Mouse (Mus musculus) ES-E14 (cell line): ENCODE data around the gene Gli3. TPM values are rescaled to one million over a fixed set of nuclear protein-coding genes. Genes with fewer than 3 reads are reported as not detected.

ENCODE experiments used
- DNase-seq: peaks from one replicate; pipeline ENCODE4 v3.0.0-alpha.2; 2013; ENCODE audit warnings: low read depth, low spot score
- H3K27ac ChIP-seq: 2 replicates; pipeline ENCODE4 v1.5.1; 2012; ENCODE audit warnings: low read depth, mild to moderate bottlenecking, low read length, moderate library complexity, mixed read lengths; ENCODE audit not compliant: poor library complexity, insufficient read depth, severe bottlenecking
- H3K36me3 ChIP-seq: 2 replicates; pipeline ENCODE4 v1.6.1; 2012; ENCODE audit warnings: mild to moderate bottlenecking, low read length, moderate library complexity, mixed read lengths; ENCODE audit not compliant: control insufficient read depth, poor library complexity, insufficient read depth, severe bottlenecking
- H3K4me1 ChIP-seq, 2 experiments: fragments of 150-350 bp in 1 of 2; sonication (generic) in 1 of 2; 2 replicates each; pipeline ENCODE4 v1.6.1; 2012; ENCODE audit warnings: low read length in 2 of 2, mild to moderate bottlenecking in 1 of 2, mixed read lengths in 1 of 2; ENCODE audit not compliant: control insufficient read depth in 2 of 2, insufficient read depth in 2 of 2, poor library complexity in 1 of 2
- H3K4me3 ChIP-seq, 2 experiments: fragments of 150-350 bp in 1 of 2; sonication (generic) in 1 of 2; 2 replicates each; pipeline ENCODE4 v1.5.1; 2012; ENCODE audit warnings: low read length in 2 of 2, low read depth in 1 of 2, mild to moderate bottlenecking in 1 of 2, mixed read lengths in 1 of 2; ENCODE audit not compliant: insufficient read depth in 1 of 2, poor library complexity in 1 of 2, severe bottlenecking in 1 of 2
- H3K9ac ChIP-seq: 2 replicates; pipeline ENCODE4 v1.6.1; 2012; ENCODE audit warnings: low read depth, mild to moderate bottlenecking, low read length, mixed read lengths; ENCODE audit not compliant: poor library complexity, insufficient read depth, severe bottlenecking
- H3K9me3 ChIP-seq: fragments of 150-350 bp; sonication (generic); 2 replicates; pipeline ENCODE4 v1.6.1; 2012; ENCODE audit warnings: low read depth, mild to moderate bottlenecking, low read length; ENCODE audit not compliant: control insufficient read depth, insufficient read depth
- CHD2 ChIP-seq: IDR thresholded peaks from 2 replicates; pipeline ENCODE4 v1.6.1; 2014; ENCODE audit warnings: mild to moderate bottlenecking, low read depth, low read length, inconsistent platforms
- HCFC1 ChIP-seq: IDR thresholded peaks from 2 replicates; pipeline ENCODE4 v1.6.1; 2012; ENCODE audit warnings: low read length, inconsistent platforms, borderline replicate concordance; ENCODE audit not compliant: insufficient read depth
- MAFK ChIP-seq: IDR thresholded peaks from 2 replicates; pipeline ENCODE4 v1.6.1; 2014; ENCODE audit warnings: mild to moderate bottlenecking, low read depth, low read length, inconsistent platforms; ENCODE audit not compliant: insufficient read depth
- ZC3H11A ChIP-seq: IDR thresholded peaks from 2 replicates; pipeline ENCODE4 v1.6.1; 2012; ENCODE audit warnings: low read depth, mild to moderate bottlenecking, inconsistent platforms, low read length, borderline replicate concordance
- ZNF384 ChIP-seq: IDR thresholded peaks from 2 replicates; pipeline ENCODE4 v1.6.1; 2012; ENCODE audit warnings: low read depth, low read length, inconsistent platforms
- in situ Hi-C, 2 experiments: fragments of 600-800 bp; cut with MboI; formaldehyde crosslinking; loops; one replicate each; pipeline ENCODE4 v1.15.1; 2025; ENCODE audit warnings: low sequenced_read_pairs in 2 of 2, inconsistent platforms in 1 of 2; ENCODE audit not compliant: unreplicated experiment in 2 of 2
- total RNA-seq: library from RNA; depleted of rRNA; stranded (reverse); fragments of 300-350 nt; gene quantifications from 2 replicates; pipeline ENCODE4 v1.2.3, GENCODE M21; 2012

Gene Gli3
- total RNA-seq, 1 experiment = 9.3 TPM

DNA sequence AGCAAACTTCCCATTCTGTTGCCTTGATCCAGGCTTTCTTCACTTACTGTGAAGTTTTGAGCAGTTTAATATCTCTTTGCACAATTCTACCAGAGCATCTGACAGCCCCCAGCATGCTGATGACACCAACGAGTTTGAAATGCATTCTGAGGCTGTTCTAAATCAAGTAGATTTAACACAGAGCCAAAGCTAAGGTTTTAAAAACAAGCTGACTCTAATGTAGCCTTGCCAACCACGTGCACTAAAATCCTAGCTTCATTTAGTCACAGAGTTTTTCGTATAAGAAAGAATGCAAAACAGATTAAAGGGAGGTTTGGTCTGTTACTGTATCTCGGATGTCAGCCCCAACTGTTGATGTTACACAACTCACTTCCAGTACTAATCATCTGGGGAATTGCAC lies 279.7 kb downstream of the Gli3 start:
- Histone ChIP-seq H3K9ac (no peak overlapping the region), H3K27ac (no peak overlapping the region), H3K9me3 (no peaks in the 10 kb centered on the region), H3K36me3 (no peaks in the 10 kb centered on the region), H3K4me3 (no peak overlapping the region), H3K4me1 (no peaks in the 10 kb centered on the region)
- TF ChIP-seq MAFK = no peak
- no peak for TF ChIP-seq HCFC1
- no peak for TF ChIP-seq CHD2
- TF ChIP-seq ZNF384 = no peak
- in situ Hi-C loops = no loop called here
- DNase-seq = no peak

- Histone ChIP-seq H3K4me3 (peak overlapping the region; percentile 33 to 62), H3K4me1 (no peaks in the 10 kb centered on the region), H3K27ac (no peak overlapping the region), H3K36me3 (no peaks in the 10 kb centered on the region), H3K9ac (peak overlapping the region; percentile 58), H3K9me3 (no peaks in the 10 kb centered on the region)
- in situ Hi-C loops = loop anchor here in 1 of 2 experiments (25.0 kb wide), 1 partner anchor 1097 kb away; no protein-coding TSS in a partner anchor
- no peak for TF ChIP-seq CHD2
- no peak for TF ChIP-seq ZNF384
- TF ChIP-seq ZC3H11A = peak; percentile 94
- TF ChIP-seq HCFC1 = no peak
- TF ChIP-seq MAFK = no peak
- DNase-seq = peak; percentile 59
Measured at GRCm38 (mm10) chr13:15758835-15759632, 296.0 kb downstream of the Gli3 start.

DNA sequence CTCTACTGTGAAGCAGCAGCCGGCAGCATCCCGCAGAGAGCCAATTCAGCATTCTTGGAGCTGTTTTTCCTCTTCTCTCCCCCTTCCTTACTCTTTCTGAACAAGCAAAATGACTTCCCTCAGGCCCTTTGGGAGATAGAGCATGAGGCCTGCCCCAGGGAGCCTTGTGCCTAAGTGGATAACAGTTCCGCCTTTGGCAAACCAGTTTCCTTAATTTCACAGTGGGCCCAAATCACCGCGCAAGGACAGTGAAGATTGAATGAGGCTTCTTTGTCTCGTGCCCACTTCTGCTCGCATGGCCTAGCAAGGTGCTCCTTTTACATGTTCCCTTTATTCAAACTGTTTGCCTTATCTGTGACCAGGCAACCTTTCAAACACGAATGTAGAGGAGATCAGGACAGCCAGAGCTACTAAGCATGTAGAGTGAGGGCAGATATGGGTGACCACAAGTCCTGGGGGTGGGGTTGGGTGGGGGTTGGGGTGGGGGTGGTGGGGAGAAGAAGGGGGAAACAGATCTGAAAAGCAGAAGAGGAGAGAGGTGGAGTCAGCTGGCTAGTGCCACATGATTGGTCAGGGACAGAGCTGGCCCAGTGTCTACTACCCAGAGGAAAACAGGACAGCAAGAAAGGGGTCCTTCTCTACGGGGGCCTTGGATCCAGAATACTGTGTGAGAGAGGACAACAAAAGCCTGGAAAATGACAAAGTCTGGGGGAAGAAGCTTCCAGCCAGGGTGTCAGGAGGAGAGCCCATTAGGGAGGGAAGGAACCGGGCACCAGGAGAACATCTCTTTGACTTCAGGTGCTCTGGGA lies 296.8 kb downstream of the Gli3 start:
- Histone ChIP-seq H3K4me1 (no peaks in the 10 kb centered on the region), H3K4me3 (peak overlapping the region; percentile 33 to 62), H3K27ac (no peak overlapping the region), H3K9me3 (no peaks in the 10 kb centered on the region), H3K9ac (peak overlapping the region; percentile 58; the same call in 1 of the 2 replicates), H3K36me3 (no peaks in the 10 kb centered on the region)
- in situ Hi-C loops = loop anchor here (10.0 to 25.0 kb wide), 2 partner anchors 1098 to 1115 kb away; no protein-coding TSS in a partner anchor
- DNase-seq = no peak
- 0 out of 2 replicates have a peak, but pooled peaks have one; percentile 24 for TF ChIP-seq MAFK
- no peak for TF ChIP-seq CHD2

- TF ChIP-seq ZNF384 = no peak
- TF ChIP-seq HCFC1 = no peak
- no peak for TF ChIP-seq MAFK
- no peak for TF ChIP-seq CHD2
- no peak for TF ChIP-seq ZC3H11A
- in situ Hi-C loops = loop anchor here (10.0 to 25.0 kb wide), 2 partner anchors 1100 to 1117 kb away; no protein-coding TSS in a partner anchor
- Histone ChIP-seq H3K36me3 (no peaks in the 10 kb centered on the region), H3K4me1 (no peaks in the 10 kb centered on the region), H3K9me3 (no peaks in the 10 kb centered on the region), H3K9ac (no peak overlapping the region), H3K27ac (no peak overlapping the region), H3K4me3 (no peak overlapping the region)
- DNase-seq = no peak
Measured at GRCm38 (mm10) chr13:15762291-15762690, 299.3 kb downstream of the Gli3 start.
